Comparison of ENCODE assay signal across 8 mouse cellular contexts in genomic region chr7:82648353-82649080, GRCm38 (mm10). TPM values are rescaled to one million over a fixed set of nuclear protein-coding genes. Genes with fewer than 3 reads are reported as not detected.
DNase-seq lines count a peak whose midpoint lies in the region; ATAC-seq and TF ChIP-seq lines count a peak whose summit lies in the region.

Gene Saxo2, minus strand, starts transcription at chr7:82648528.
Gene Efl1, plus strand, starts transcription at chr7:82648614.

- H3K4me3 ChIP-seq in G1E (ENCODE audit: low read depth, low read length), result peak within 1 kb of the TSS; percentile 79
- peak within 1 kb of the TSS; percentile 85 for H3K4me3 ChIP-seq in forebrain, postnatal 0 days (ENCODE audit: low read depth, low read length)
- H3K4me3 ChIP-seq in lung, embryonic 15.5 days, result peak within 1 kb of the TSS; percentile 82

- peak; percentile 98 for ATAC-seq in G1E (ENCODE audit: extremely low read depth, insufficient number of reproducible peaks, low FRiP score, poor library complexity, severe bottlenecking)
- ATAC-seq in forebrain, postnatal 0 days, result peak; percentile 99
- ATAC-seq in lung, embryonic 15.5 days (ENCODE audit: borderline replicate concordance, extremely low read depth, low FRiP score, low TSS enrichment), result peak; percentile 98

- H3K4me1 ChIP-seq in G1E (ENCODE audit: insufficient read depth, low read depth, low read length), result peaks cover 32% of the 10 kb centered on the region
- peaks cover 9% of the 10 kb centered on the region; the same call in 1 of the 2 replicates for H3K4me1 ChIP-seq in forebrain, postnatal 0 days (ENCODE audit: insufficient read depth)
- no peaks in the 10 kb centered on the region for H3K4me1 ChIP-seq in lung, embryonic 15.5 days

- peak; percentile 88 for DNase-seq in G1E (ENCODE audit: low spot score)
- DNase-seq in cerebellum, adult 18-20 months, result peak; percentile 95 to 96
- DNase-seq in forebrain, postnatal 0 days, result peak; percentile 95
- DNase-seq in heart, postnatal 4 days, result peak; percentile 95
- DNase-seq in layer of hippocampus, adult 8-10 months (ENCODE audit: low spot score in 2 of 2), result peak; percentile 95 to 96
- DNase-seq in ovary, adult 18-20 months (ENCODE audit: low spot score), result peak; percentile 86
- DNase-seq in thymus, postnatal 0 days (ENCODE audit: low spot score), result peak; percentile 97

- H3K27ac ChIP-seq in forebrain, postnatal 0 days (ENCODE audit: low read depth, low read length), result 0 out of 2 replicates have a peak within 1 kb of the TSS, but pooled peaks have one; percentile 15
- H3K27ac ChIP-seq in lung, embryonic 15.5 days, result 0 out of 2 replicates have a peak within 1 kb of the TSS, but pooled peaks have one; percentile 29

- H3K9ac ChIP-seq in forebrain, postnatal 0 days, result peak within 1 kb of the TSS; percentile 60
- peak within 1 kb of the TSS; percentile 63 for H3K9ac ChIP-seq in lung, embryonic 15.5 days

- H3K9me3 ChIP-seq in G1E (replicated peaks), result no peaks in the 10 kb centered on the region
- H3K9me3 ChIP-seq in forebrain, postnatal 0 days (ENCODE audit: low read length), result no peaks in the 10 kb centered on the region
- H3K9me3 ChIP-seq in lung, embryonic 15.5 days, result no peaks in the 10 kb centered on the region

- H3K4me2 ChIP-seq in forebrain, postnatal 0 days (ENCODE audit: low read depth), result peak within 1 kb of the TSS; percentile 61
- H3K4me2 ChIP-seq in lung, embryonic 15.5 days, result peak within 1 kb of the TSS; percentile 73

- H3K27me3 ChIP-seq in G1E (ENCODE audit: insufficient read depth, low read length), result no peaks in the 10 kb centered on the region
- no peaks in the 10 kb centered on the region for H3K27me3 ChIP-seq in forebrain, postnatal 0 days (ENCODE audit: insufficient read depth, low read length)
- no peaks in the 10 kb centered on the region for H3K27me3 ChIP-seq in lung, embryonic 15.5 days

- under 1% methylated on average over 46 of the region's 46 CpGs for WGBS in forebrain, postnatal 0 days
- under 1% methylated on average over 46 of the region's 46 CpGs for WGBS in lung, embryonic 15.5 days

- H3K36me3 ChIP-seq in G1E (replicated peaks), result peaks cover 25% of the 10 kb centered on the region
- 0 out of 2 replicates have a peak, but pooled peaks cover 3% of the 10 kb centered on the region for H3K36me3 ChIP-seq in forebrain, postnatal 0 days (ENCODE audit: insufficient read depth)
- H3K36me3 ChIP-seq in lung, embryonic 15.5 days, result peaks cover 8% of the 10 kb centered on the region; the same call in 1 of the 2 replicates

- no peak for TF ChIP-seq CTCF in G1E (IDR thresholded peaks at IDR 0.05; ENCODE audit: low read depth, low read length)
- TF ChIP-seq CTCF in forebrain, postnatal 0 days (IDR thresholded peaks at IDR 0.05; ENCODE audit: low read depth), result peak; percentile 31; the same call in 1 of the 2 replicates

RNA-seq across cellular contexts. Expression of gene Saxo2, which starts in this region (rescaled TPM):
- total RNA-seq in G1E (2014; fragmentation: Nextera tagmentation) (5.8 and 9.3 TPM in 2 replicates), G1E (2017) (0.66 and 3.4 TPM in 2 replicates)
- 0.42 and 2.4 TPM in 2 replicates for polyA plus RNA-seq in G1E (2012)
- total RNA-seq in forebrain, postnatal 0 days (2014; rRNA removed), result 8.9 and 16.5 TPM in 2 replicates
- 38.9 and 39.3 TPM in 2 replicates for polyA plus RNA-seq in forebrain, postnatal 0 days (2015; fragmentation: Nextera tagmentation; extraction: Ambion mirVana)
- 1 to 10 TPM; 2.8 to 3.0 TPM for total RNA-seq in heart, postnatal 4 days (2021)
- 10 to 100 TPM in 2 of 4 experiments, 1 to 10 TPM in 2; 6.5 to 10.3 (median 9.4) TPM for total RNA-seq in layer of hippocampus, adult 8-10 months (2022)
- polyA plus RNA-seq in lung, embryonic 15.5 days (2015; fragmentation: Nextera tagmentation; extraction: Ambion mirVana), result 5.7 and 9.3 TPM in 2 replicates
- 3.7 and 4.2 TPM in 2 replicates for polyA plus RNA-seq in thymus, postnatal 0 days (2015; fragmentation: Nextera tagmentation; extraction: Ambion mirVana)

RNA-seq across cellular contexts. Expression of gene Efl1, which starts in this region (rescaled TPM):
- total RNA-seq in G1E (2014; fragmentation: Nextera tagmentation) (23.0 and 27.9 TPM in 2 replicates), G1E (2017) (22.6 and 31.9 TPM in 2 replicates)
- polyA plus RNA-seq in G1E (2012), result 3.3 and 3.7 TPM in 2 replicates
- 12.2 and 20.8 TPM in 2 replicates for total RNA-seq in forebrain, postnatal 0 days (2014; rRNA removed)
- 14.9 and 15.9 TPM in 2 replicates for polyA plus RNA-seq in forebrain, postnatal 0 days (2015; fragmentation: Nextera tagmentation; extraction: Ambion mirVana)
- 10 to 100 TPM; 13.6 to 15.0 TPM for total RNA-seq in heart, postnatal 4 days (2021)
- total RNA-seq in layer of hippocampus, adult 8-10 months (2022), result 10 to 100 TPM; 18.1 to 25.6 (median 19.1) TPM
- polyA plus RNA-seq in lung, embryonic 15.5 days (2015; fragmentation: Nextera tagmentation; extraction: Ambion mirVana), result 19.5 and 20.7 TPM in 2 replicates
- 21.5 and 24.2 TPM in 2 replicates for polyA plus RNA-seq in thymus, postnatal 0 days (2015; fragmentation: Nextera tagmentation; extraction: Ambion mirVana)

Comparison
In these comparisons a context has a peak if more than half of its experiments do, and no peak if none do; other contexts are left out.
1. Peak in every context shown above with its lines: DNase-seq, ATAC-seq, H3K4me3 ChIP-seq and H3K27ac ChIP-seq.